Mouse (Mus musculus) frontal cortex, adult 2 months (tissue): ENCODE data around the gene Lrrc32. TPM values are rescaled to one million over a fixed set of nuclear protein-coding genes. Genes with fewer than 3 reads are reported as not detected.
A peak's percentile ranks its signal among the peaks of the same experiment; 100 is the strongest.

Source experiments
- DNase-seq, 2 experiments: peaks; one replicate each; pipeline ENCODE4 v3.0.0; 2022; ENCODE audit warnings: low spot score in 1 of 2; ENCODE audit errors: extremely low spot score in 1 of 2
- polyA plus RNA-seq: library from polyadenylated mRNA; depleted of rRNA; stranded (reverse); fragments of >200 nt; gene quantifications from 2 replicates; pipeline ENCODE4 v1.2.3, GENCODE M21; 2012

Lrrc32 gene
- polyA plus RNA-seq, 1 experiment = 4.0 TPM

- DNase-seq = no peak
Observed at GRCm38 (mm10) chr7:98504726-98505314, 15.7 kb downstream of the Lrrc32 start.

- no peak for DNase-seq
Observed at GRCm38 (mm10) chr7:98505664-98506063, 16.6 kb downstream of the Lrrc32 start.

GRCm38 (mm10) chr7:98510961-98511958 is 22.2 kb downstream of the Lrrc32 start:
- no peak for DNase-seq

- DNase-seq = no peak
Observed at GRCm38 (mm10) chr7:98513251-98513650, 24.2 kb downstream of the Lrrc32 start.

- no peak for DNase-seq
Observed at GRCm38 (mm10) chr7:98522576-98522975, 33.5 kb downstream of the Lrrc32 start.

GRCm38 (mm10) chr7:98523070-98523812 is 34.2 kb downstream of the Lrrc32 start:
- DNase-seq = no peak

GRCm38 (mm10) chr7:98523813-98524361 is 34.8 kb downstream of the Lrrc32 start:
- DNase-seq = peak in 1 of 2 experiments; percentile 45

- no peak for DNase-seq
Observed at GRCm38 (mm10) chr7:98524401-98524800, 35.3 kb downstream of the Lrrc32 start.

- no peak for DNase-seq
Observed at GRCm38 (mm10) chr7:98524869-98525699, 36.0 kb downstream of the Lrrc32 start.

- no peak for DNase-seq
Observed at GRCm38 (mm10) chr7:98527085-98527484, 38.0 kb downstream of the Lrrc32 start.

GRCm38 (mm10) chr7:98531612-98532011 is 42.5 kb downstream of the Lrrc32 start:
- DNase-seq = no peak

GRCm38 (mm10) chr7:98532981-98533380 is 43.9 kb downstream of the Lrrc32 start:
- no peak for DNase-seq

GRCm38 (mm10) chr7:98534432-98534855 is 45.4 kb downstream of the Lrrc32 start:
- no peak for DNase-seq

GRCm38 (mm10) chr7:98535191-98535590 is 46.1 kb downstream of the Lrrc32 start:
- DNase-seq = no peak

- DNase-seq = no peak
Observed at GRCm38 (mm10) chr7:98535882-98536281, 46.8 kb downstream of the Lrrc32 start.

- no peak for DNase-seq
Observed at GRCm38 (mm10) chr7:98537210-98537966, 48.3 kb downstream of the Lrrc32 start.

- no peak for DNase-seq
Observed at GRCm38 (mm10) chr7:98537967-98538573, 49.0 kb downstream of the Lrrc32 start.

- no peak for DNase-seq
Observed at GRCm38 (mm10) chr7:98540879-98541278, 51.8 kb downstream of the Lrrc32 start.

GRCm38 (mm10) chr7:98541564-98541963 is 52.5 kb downstream of the Lrrc32 start:
- DNase-seq = no peak
